9 mouse cellular contexts compared by ENCODE assay signal in genomic region chr11:108135407-108136159, GRCm38 (mm10).
DNase-seq lines count a peak whose midpoint lies in the region; ATAC-seq and TF ChIP-seq lines count a peak whose summit lies in the region.
"Had no signal": no experiment of that assay in that cellular context is flagged by ENCODE, and none has a peak within 500 bp of the region (broad histone marks: within the 10 kb centered on the region; RNA-seq: fewer than 3 reads in every experiment).

No protein-coding gene starts in this region.

- no peaks in the 10 kb centered on the region for H3K27me3 ChIP-seq in cerebellum, adult 2 months (ENCODE audit: control insufficient read depth, insufficient read depth, low read length)
- H3K27me3 ChIP-seq in limb, embryonic 14.5 days (ENCODE audit: control insufficient read depth, insufficient read depth, low read length) = no peaks in the 10 kb centered on the region
- H3K27me3 ChIP-seq: embryonic facial prominence, embryonic 12.5 days had no signal

- intact Hi-C loops in left cerebral cortex, adult 2 months (cut with DNase I) = loop anchor here (5.0 kb wide), 2 partner anchors 73 to 87 kb away; no protein-coding TSS in a partner anchor
- intact Hi-C loops in left cerebral cortex, postnatal 36 days (cut with DNase I) = no loop called here

- no peak overlapping the region for H3K27ac ChIP-seq in cerebellum, adult 2 months (ENCODE audit: insufficient read depth, low read length)
- peak overlapping the region; percentile 49 for H3K27ac ChIP-seq in left cerebral cortex, adult 2 months
- H3K27ac ChIP-seq in limb, embryonic 14.5 days (replicated peaks; ENCODE audit: low read depth, low read length) = 0 out of 2 replicates have a peak overlapping the region, but pooled peaks have one; percentile 21
- H3K27ac ChIP-seq: embryonic facial prominence, embryonic 12.5 days had no signal

- H3K9ac ChIP-seq in limb, embryonic 14.5 days (ENCODE audit: low read depth, low read length, severe bottlenecking) = no peak overlapping the region
- H3K9ac ChIP-seq: embryonic facial prominence, embryonic 12.5 days had no signal

- no peak for DNase-seq in cerebellum, adult 2 months
- no peak for DNase-seq in cerebellum, postnatal 36 days
- no peak for DNase-seq in left cerebral cortex, adult 2 months (ENCODE audit: extremely low spot score in 1 of 2, low spot score in 2 of 2)
- no peak for DNase-seq in left cerebral cortex, postnatal 36 days (ENCODE audit: low spot score in 2 of 2)
- peak; percentile 10 for DNase-seq in adipocyte (ENCODE audit: low spot score)
- DNase-seq in limb, embryonic 14.5 days (ENCODE audit: low spot score) = no peak
- DNase-seq in urinary bladder, postnatal 4 days (ENCODE audit: low spot score in 2 of 2) = no peak
- no peak for DNase-seq in layer of hippocampus, adult 18-20 months (ENCODE audit: low spot score in 2 of 2)

- 48% methylated on average over 4 of the region's 4 CpGs for WGBS in cerebellum, adult 2 months
- WGBS in limb, embryonic 14.5 days = 33% methylated on average over 4 of the region's 4 CpGs

- no peak overlapping the region for H3K4me3 ChIP-seq in cerebellum, adult 2 months (replicated peaks; ENCODE audit: insufficient read depth, low read depth, low read length)
- no peak overlapping the region for H3K4me3 ChIP-seq in left cerebral cortex, adult 2 months
- no peak overlapping the region for H3K4me3 ChIP-seq in limb, embryonic 14.5 days (replicated peaks; ENCODE audit: low read length)
- H3K4me3 ChIP-seq: embryonic facial prominence, embryonic 12.5 days had no signal

- TF ChIP-seq CTCF in cerebellum, adult 2 months (IDR thresholded peaks at IDR 0.05; ENCODE audit: borderline replicate concordance, insufficient read depth, low read depth, low read length) = peak; percentile 31; the same call in 1 of the 2 replicates
- TF ChIP-seq CTCF in left cerebral cortex, adult 2 months (IDR thresholded peaks at IDR 0.05) = peak; percentile 53

- H3K4me1 ChIP-seq in cerebellum, adult 2 months (ENCODE audit: control insufficient read depth, insufficient read depth, low read length) = no peaks in the 10 kb centered on the region
- peaks cover 6% of the 10 kb centered on the region; the same call in 1 of the 2 replicates for H3K4me1 ChIP-seq in limb, embryonic 14.5 days (ENCODE audit: control insufficient read depth, insufficient read depth, low read length)

- TF ChIP-seq POLR2A in cerebellum, adult 2 months (IDR thresholded peaks at IDR 0.05; ENCODE audit: borderline replicate concordance, insufficient read depth, low read length) = no peak
- TF ChIP-seq POLR2A in limb, embryonic 14.5 days (IDR thresholded peaks at IDR 0.05; ENCODE audit: borderline replicate concordance, extremely low read depth, insufficient read depth, insufficient read length) = no peak

- no peaks in the 10 kb centered on the region for H3K9me3 ChIP-seq in limb, embryonic 14.5 days (ENCODE audit: control insufficient read depth, low read length)
- H3K9me3 ChIP-seq: embryonic facial prominence, embryonic 12.5 days had no signal

- no peak for ATAC-seq in limb, embryonic 14.5 days (ENCODE audit: low FRiP score, low read depth)

- no peaks in the 10 kb centered on the region for H3K36me3 ChIP-seq in limb, embryonic 14.5 days (ENCODE audit: control insufficient read depth, insufficient read depth, low read length)
- H3K36me3 ChIP-seq: embryonic facial prominence, embryonic 12.5 days had no signal

- H3K4me2 ChIP-seq in limb, embryonic 14.5 days (replicated peaks; ENCODE audit: low read depth, low read length, severe bottlenecking) = no peak overlapping the region
- H3K4me2 ChIP-seq: embryonic facial prominence, embryonic 12.5 days had no signal
